In the genomic region with DNA sequence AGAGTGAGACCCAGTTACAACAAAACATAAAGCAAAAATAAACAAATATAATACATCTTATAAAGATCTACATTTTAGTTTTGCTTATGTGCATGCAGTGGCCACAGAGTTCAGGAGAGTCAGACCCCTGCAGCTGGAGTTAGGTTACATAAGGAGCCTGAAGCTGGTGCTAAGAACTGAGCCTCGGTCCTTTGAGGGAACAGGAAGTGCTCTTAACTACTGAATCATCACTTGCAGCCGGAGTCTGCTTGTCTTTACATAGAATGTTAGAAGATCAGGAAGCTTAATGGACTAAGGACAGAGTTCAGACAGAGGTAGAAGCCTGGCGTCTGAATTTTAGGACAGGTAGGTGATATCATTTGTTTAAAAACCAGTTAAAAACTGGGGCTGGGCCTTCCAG, we compare ENCODE assay signal across 10 mouse cellular contexts. TPM values are rescaled to one million over a fixed set of nuclear protein-coding genes. Genes with fewer than 3 reads are reported as not detected.
DNase-seq lines count a peak whose midpoint lies in the region; ATAC-seq and TF ChIP-seq lines count a peak whose summit lies in the region.
"Had no signal": no experiment of that assay in that cellular context is flagged by ENCODE, and none has a peak within 500 bp of the region (broad histone marks: within the 10 kb centered on the region; RNA-seq: fewer than 3 reads in every experiment).

No protein-coding gene starts in this region.

- peak overlapping the region; percentile 60 for H3K4me3 ChIP-seq in lung, embryonic 15.5 days
- peak overlapping the region; percentile 53 for H3K4me3 ChIP-seq in embryonic facial prominence, embryonic 12.5 days
- H3K4me3 ChIP-seq in hindbrain, postnatal 0 days (ENCODE audit: low read length), result no peak overlapping the region
- H3K4me3 ChIP-seq in neural tube, embryonic 12.5 days, result no peak overlapping the region

- peaks cover 44% of the 10 kb centered on the region for H3K4me1 ChIP-seq in lung, embryonic 15.5 days
- H3K4me1 ChIP-seq in embryonic facial prominence, embryonic 12.5 days, result peaks cover 27% of the 10 kb centered on the region
- H3K4me1 ChIP-seq in hindbrain, postnatal 0 days (ENCODE audit: insufficient read depth, low read length), result 0 out of 2 replicates have a peak, but pooled peaks cover 4% of the 10 kb centered on the region
- peaks cover 36% of the 10 kb centered on the region for H3K4me1 ChIP-seq in neural tube, embryonic 12.5 days

- peak overlapping the region; percentile 79 for H3K4me2 ChIP-seq in lung, embryonic 15.5 days
- peak overlapping the region; percentile 76 for H3K4me2 ChIP-seq in embryonic facial prominence, embryonic 12.5 days (replicated peaks)
- peak overlapping the region; percentile 43 for H3K4me2 ChIP-seq in hindbrain, postnatal 0 days (ENCODE audit: low read depth, low read length)
- peak overlapping the region; percentile 59 for H3K4me2 ChIP-seq in neural tube, embryonic 12.5 days (replicated peaks)

- TF ChIP-seq CTCF in hindbrain, postnatal 0 days (IDR thresholded peaks at IDR 0.05; ENCODE audit: low read depth), result no peak

- no peak for ATAC-seq in lung, embryonic 15.5 days (ENCODE audit: borderline replicate concordance, extremely low read depth, low FRiP score, low TSS enrichment)
- no peak for ATAC-seq in embryonic facial prominence, embryonic 12.5 days (ENCODE audit: insufficient number of reproducible peaks, insufficient read depth, low FRiP score, low TSS enrichment)
- ATAC-seq in hindbrain, postnatal 0 days, result no peak
- no peak for ATAC-seq in neural tube, embryonic 12.5 days (ENCODE audit: low FRiP score, low read depth)

- H3K36me3 ChIP-seq in lung, embryonic 15.5 days, result peaks cover 27% of the 10 kb centered on the region
- peaks cover 29% of the 10 kb centered on the region for H3K36me3 ChIP-seq in embryonic facial prominence, embryonic 12.5 days
- H3K36me3 ChIP-seq in hindbrain, postnatal 0 days (ENCODE audit: insufficient read depth, low read length), result no peaks in the 10 kb centered on the region
- H3K36me3 ChIP-seq in neural tube, embryonic 12.5 days, result peaks cover 5% of the 10 kb centered on the region; the same call in 1 of the 2 replicates

- WGBS in lung, embryonic 15.5 days, result 22% methylated on average over 3 of the region's 3 CpGs
- 29% methylated on average over 3 of the region's 3 CpGs for WGBS in embryonic facial prominence, embryonic 12.5 days
- WGBS in hindbrain, postnatal 0 days, result 53% methylated on average over 3 of the region's 3 CpGs
- 59% methylated on average over 3 of the region's 3 CpGs for WGBS in neural tube, embryonic 12.5 days

- DNase-seq in lung, adult 18-20 months, result no peak
- no peak for DNase-seq in hindbrain, postnatal 0 days (ENCODE audit: low spot score)
- DNase-seq in thymus, postnatal 14 days, result no peak
- DNase-seq in adrenal gland, adult 8-10 months, result no peak
- no peak for DNase-seq in embryo, embryonic 10 days (ENCODE audit: low spot score)
- DNase-seq: gastrocnemius, postnatal 25 days had no signal

- H3K27ac ChIP-seq in lung, embryonic 15.5 days, result peak overlapping the region; percentile 97
- peak overlapping the region; percentile 96 for H3K27ac ChIP-seq in embryonic facial prominence, embryonic 12.5 days
- peak overlapping the region; percentile 42; the same call in 1 of the 2 replicates for H3K27ac ChIP-seq in hindbrain, postnatal 0 days
- 0 out of 2 replicates have a peak overlapping the region, but pooled peaks have one; percentile 37 for H3K27ac ChIP-seq in neural tube, embryonic 12.5 days

- H3K9me3 ChIP-seq in lung, embryonic 15.5 days, result no peaks in the 10 kb centered on the region
- no peaks in the 10 kb centered on the region for H3K9me3 ChIP-seq in embryonic facial prominence, embryonic 12.5 days
- no peaks in the 10 kb centered on the region for H3K9me3 ChIP-seq in hindbrain, postnatal 0 days (ENCODE audit: low read length)
- no peaks in the 10 kb centered on the region for H3K9me3 ChIP-seq in neural tube, embryonic 12.5 days

- H3K9ac ChIP-seq in lung, embryonic 15.5 days, result peak overlapping the region; percentile 55; the same call in 1 of the 2 replicates
- H3K9ac ChIP-seq in embryonic facial prominence, embryonic 12.5 days, result peak overlapping the region; percentile 63
- no peak overlapping the region for H3K9ac ChIP-seq in hindbrain, postnatal 0 days (replicated peaks; ENCODE audit: low read length)
- H3K9ac ChIP-seq in neural tube, embryonic 12.5 days, result 0 out of 2 replicates have a peak overlapping the region, but pooled peaks have one; percentile 42

- no peaks in the 10 kb centered on the region for H3K27me3 ChIP-seq in lung, embryonic 15.5 days
- no peaks in the 10 kb centered on the region for H3K27me3 ChIP-seq in embryonic facial prominence, embryonic 12.5 days
- no peaks in the 10 kb centered on the region for H3K27me3 ChIP-seq in hindbrain, postnatal 0 days (ENCODE audit: insufficient read depth, low read length)
- no peaks in the 10 kb centered on the region for H3K27me3 ChIP-seq in neural tube, embryonic 12.5 days (replicated peaks)

RNA-seq across cellular contexts. Expression of gene Plin3, which starts 3.8 kb away (rescaled TPM):
- 82.4 and 82.5 TPM in 2 replicates for polyA plus RNA-seq in lung, embryonic 15.5 days (2015; fragmentation: Nextera tagmentation; extraction: Ambion mirVana)
- 56.6 and 67.4 TPM in 2 replicates for polyA plus RNA-seq in embryonic facial prominence, embryonic 12.5 days (2016; fragmentation: Nextera tagmentation; extraction: Ambion mirVana)
- 12.4 and 13.9 TPM in 2 replicates for total RNA-seq in hindbrain, postnatal 0 days (2014; rRNA removed)
- 16.0 and 17.0 TPM in 2 replicates for polyA plus RNA-seq in hindbrain, postnatal 0 days (2015; fragmentation: Nextera tagmentation; extraction: Ambion mirVana)
- 29.0 and 31.7 TPM in 2 replicates for polyA plus RNA-seq in neural tube, embryonic 12.5 days (2016; fragmentation: Nextera tagmentation; extraction: Ambion mirVana)
- 100 to 1,000 TPM in 3 of 4 experiments, 10 to 100 TPM in 1; 92.6 to 117 (median 103) TPM for total RNA-seq in adrenal gland, adult 8-10 months (2022)

RNA-seq across cellular contexts. Expression of gene Arrdc5, which starts 11.2 kb away (rescaled TPM):
- polyA plus RNA-seq in lung, embryonic 15.5 days (2015; fragmentation: Nextera tagmentation; extraction: Ambion mirVana), result not detected in 2 replicates
- polyA plus RNA-seq in embryonic facial prominence, embryonic 12.5 days (2016; fragmentation: Nextera tagmentation; extraction: Ambion mirVana), result not detected in 2 replicates
- total RNA-seq in hindbrain, postnatal 0 days (2014; rRNA removed), result not detected in 2 replicates
- polyA plus RNA-seq in hindbrain, postnatal 0 days (2015; fragmentation: Nextera tagmentation; extraction: Ambion mirVana), result not detected in 2 replicates
- polyA plus RNA-seq in neural tube, embryonic 12.5 days (2016; fragmentation: Nextera tagmentation; extraction: Ambion mirVana), result not detected in 2 replicates
- total RNA-seq in adrenal gland, adult 8-10 months (2022), result not detected
- total RNA-seq: adrenal gland, postnatal 4 days; gastrocnemius, postnatal 25 days had no signal

RNA-seq across cellular contexts. Expression of gene Ticam1, which starts 12.3 kb away (rescaled TPM):
- polyA plus RNA-seq in lung, embryonic 15.5 days (2015; fragmentation: Nextera tagmentation; extraction: Ambion mirVana), result 4.2 and 4.6 TPM in 2 replicates
- polyA plus RNA-seq in embryonic facial prominence, embryonic 12.5 days (2016; fragmentation: Nextera tagmentation; extraction: Ambion mirVana), result 2.7 and 3.5 TPM in 2 replicates
- 3.1 and 3.4 TPM in 2 replicates for total RNA-seq in hindbrain, postnatal 0 days (2014; rRNA removed)
- polyA plus RNA-seq in hindbrain, postnatal 0 days (2015; fragmentation: Nextera tagmentation; extraction: Ambion mirVana), result 1.2 and 1.3 TPM in 2 replicates
- polyA plus RNA-seq in neural tube, embryonic 12.5 days (2016; fragmentation: Nextera tagmentation; extraction: Ambion mirVana), result 1.5 and 2.0 TPM in 2 replicates
- 10 to 100 TPM; 23.9 to 26.3 (median 24.8) TPM for total RNA-seq in adrenal gland, adult 8-10 months (2022)

RNA-seq across cellular contexts. Expression of gene Uhrf1, which starts 14.3 kb away (rescaled TPM):
- 148 and 150 TPM in 2 replicates for polyA plus RNA-seq in lung, embryonic 15.5 days (2015; fragmentation: Nextera tagmentation; extraction: Ambion mirVana)
- polyA plus RNA-seq in embryonic facial prominence, embryonic 12.5 days (2016; fragmentation: Nextera tagmentation; extraction: Ambion mirVana), result 157 and 160 TPM in 2 replicates
- total RNA-seq in hindbrain, postnatal 0 days (2014; rRNA removed), result 28.2 and 31.4 TPM in 2 replicates
- polyA plus RNA-seq in hindbrain, postnatal 0 days (2015; fragmentation: Nextera tagmentation; extraction: Ambion mirVana), result 18.8 and 20.5 TPM in 2 replicates
- 94.7 and 95.2 TPM in 2 replicates for polyA plus RNA-seq in neural tube, embryonic 12.5 days (2016; fragmentation: Nextera tagmentation; extraction: Ambion mirVana)
- total RNA-seq in adrenal gland, adult 8-10 months (2022), result 1 to 10 TPM; 1.8 to 3.4 (median 2.6) TPM

RNA-seq across cellular contexts. Expression of gene Fem1a, which starts 32.3 kb away (rescaled TPM):
- 11.7 and 13.3 TPM in 2 replicates for polyA plus RNA-seq in lung, embryonic 15.5 days (2015; fragmentation: Nextera tagmentation; extraction: Ambion mirVana)
- 15.3 and 15.5 TPM in 2 replicates for polyA plus RNA-seq in embryonic facial prominence, embryonic 12.5 days (2016; fragmentation: Nextera tagmentation; extraction: Ambion mirVana)
- total RNA-seq in hindbrain, postnatal 0 days (2014; rRNA removed), result 47.0 and 49.2 TPM in 2 replicates
- polyA plus RNA-seq in hindbrain, postnatal 0 days (2015; fragmentation: Nextera tagmentation; extraction: Ambion mirVana), result 15.1 and 15.7 TPM in 2 replicates
- polyA plus RNA-seq in neural tube, embryonic 12.5 days (2016; fragmentation: Nextera tagmentation; extraction: Ambion mirVana), result 19.9 and 20.6 TPM in 2 replicates
- total RNA-seq in adrenal gland, adult 8-10 months (2022), result 10 to 100 TPM; 30.4 to 32.5 (median 31.2) TPM

Comparison
In these comparisons a context has a peak if more than half of its experiments do, and no peak if none do; other contexts are left out.
1. H3K27ac ChIP-seq: peak in every context shown above with its lines; median percentile 97 in lung, embryonic 15.5 days; 96 in embryonic facial prominence, embryonic 12.5 days; 42 in hindbrain, postnatal 0 days; 37 in neural tube, embryonic 12.5 days.
2. H3K4me3 ChIP-seq: peak in lung, embryonic 15.5 days (single experiment) and embryonic facial prominence, embryonic 12.5 days (single experiment); none in hindbrain, postnatal 0 days (single experiment) and neural tube, embryonic 12.5 days (single experiment).
3. Peak in every context shown above with its lines, with median percentiles within 50 percentile points of each other: H3K4me2 ChIP-seq.